Mouse (Mus musculus) ES-Bruce4 (cell line): ENCODE results near the gene Ascl5. TPM values are rescaled to one million over a fixed set of nuclear protein-coding genes. Genes with fewer than 3 reads are reported as not detected.

Experiments used
- H3K27ac ChIP-seq: 2 replicates; pipeline ENCODE4 v1.5.1; 2012; ENCODE audit warnings: low read length, inconsistent platforms; ENCODE audit not compliant: insufficient read depth
- H3K27me3 ChIP-seq: 2 replicates; pipeline ENCODE4 v1.6.1; 2012; ENCODE audit warnings: mild to moderate bottlenecking, low read length, inconsistent platforms; ENCODE audit not compliant: control insufficient read depth, poor library complexity, insufficient read depth, severe bottlenecking
- H3K36me3 ChIP-seq: 2 replicates; pipeline ENCODE4 v1.6.1; 2012; ENCODE audit warnings: inconsistent platforms, mild to moderate bottlenecking, low read length, moderate library complexity; ENCODE audit not compliant: control insufficient read depth, poor library complexity, insufficient read depth, severe bottlenecking
- H3K4me1 ChIP-seq: one replicate; pipeline ENCODE4 v1.8.1; 2011; ENCODE audit warnings: low read length; ENCODE audit not compliant: control insufficient read depth, insufficient read depth
- H3K4me3 ChIP-seq: 2 replicates; pipeline ENCODE4 v1.5.1; 2011; ENCODE audit warnings: low read depth, mild to moderate bottlenecking, low read length
- H3K9ac ChIP-seq: 2 replicates; pipeline ENCODE4 v1.6.1; 2012; ENCODE audit warnings: low read depth, mild to moderate bottlenecking, inconsistent platforms; ENCODE audit not compliant: poor library complexity, severe bottlenecking
- H3K9me3 ChIP-seq: replicated peaks from 2 replicates; pipeline ENCODE4 v1.6.1; 2012; ENCODE audit warnings: mild to moderate bottlenecking, low read length, inconsistent platforms; ENCODE audit not compliant: control insufficient read depth, poor library complexity, insufficient read depth, severe bottlenecking
- CTCF ChIP-seq: IDR thresholded peaks from one replicate; pipeline ENCODE4 v1.8.1; 2011; ENCODE audit warnings: low read depth, low read length
- EP300 ChIP-seq: IDR thresholded peaks from 2 replicates; pipeline ENCODE4 v1.6.1; 2011; ENCODE audit warnings: low read depth, low read length; ENCODE audit not compliant: insufficient read depth
- POLR2A ChIP-seq: IDR thresholded peaks from one replicate; pipeline ENCODE4 v1.8.1; 2011; ENCODE audit warnings: low read length; ENCODE audit not compliant: insufficient read depth
- polyA plus RNA-seq: library from polyadenylated mRNA; stranded (reverse); fragments of >200 nt; gene quantifications from 2 replicates; pipeline ENCODE4 v1.2.4, GENCODE M21; 2011; ENCODE audit warnings: low read depth; ENCODE audit not compliant: missing spikeins, insufficient read depth, insufficient read length

The Ascl5 gene
- polyA plus RNA-seq, 1 experiment: not detected

- no peak overlapping the region for H3K4me3 ChIP-seq
- no peaks in the 10 kb centered on the region for H3K36me3 ChIP-seq
- TF ChIP-seq CTCF (no peak), POLR2A (no peak), EP300 (no peak)
Measured at GRCm38 (mm10) chr1:136010247-136010646, 40.4 kb upstream of the Ascl5 start.

GRCm38 (mm10) chr1:136013513-136013912 is 37.1 kb upstream of the Ascl5 start:
- no peaks in the 10 kb centered on the region for H3K4me1 ChIP-seq
- no peak overlapping the region for H3K4me3 ChIP-seq
- no peaks in the 10 kb centered on the region for H3K27me3 ChIP-seq
- no peaks in the 10 kb centered on the region for H3K9me3 ChIP-seq
- no peak overlapping the region for H3K9ac ChIP-seq
- no peaks in the 10 kb centered on the region for H3K36me3 ChIP-seq
- no peak overlapping the region for H3K27ac ChIP-seq
- no peak for TF ChIP-seq POLR2A
- TF ChIP-seq EP300: no peak
- no peak for TF ChIP-seq CTCF

More at GRCm38 (mm10) chr1:136010247-136010646, 40.4 kb upstream of the Ascl5 start:
- Histone ChIP-seq H3K4me1 (no peaks in the 10 kb centered on the region), H3K27me3 (no peaks in the 10 kb centered on the region), H3K9me3 (no peaks in the 10 kb centered on the region), H3K9ac (no peak overlapping the region), H3K27ac (no peak overlapping the region)

GRCm38 (mm10) chr1:136014796-136015502 is 35.7 kb upstream of the Ascl5 start:
- Histone ChIP-seq H3K27me3 (no peaks in the 10 kb centered on the region), H3K9ac (no peak overlapping the region), H3K27ac (no peak overlapping the region), H3K9me3 (no peaks in the 10 kb centered on the region), H3K36me3 (no peaks in the 10 kb centered on the region), H3K4me1 (no peaks in the 10 kb centered on the region), H3K4me3 (no peak overlapping the region)
- no peak for TF ChIP-seq CTCF
- TF ChIP-seq POLR2A: no peak
- TF ChIP-seq EP300: no peak

GRCm38 (mm10) chr1:136017307-136017706 is 33.3 kb upstream of the Ascl5 start:
- no peak for TF ChIP-seq EP300
- no peak for TF ChIP-seq CTCF
- TF ChIP-seq POLR2A: no peak
- Histone ChIP-seq H3K9ac (no peak overlapping the region), H3K27me3 (no peaks in the 10 kb centered on the region), H3K4me3 (no peak overlapping the region), H3K27ac (no peak overlapping the region), H3K36me3 (no peaks in the 10 kb centered on the region), H3K4me1 (no peaks in the 10 kb centered on the region), H3K9me3 (no peaks in the 10 kb centered on the region)

- Histone ChIP-seq H3K27me3 (no peaks in the 10 kb centered on the region), H3K9ac (peak overlapping the region; percentile 80), H3K9me3 (no peaks in the 10 kb centered on the region), H3K27ac (no peak overlapping the region), H3K36me3 (no peaks in the 10 kb centered on the region), H3K4me3 (peak overlapping the region; percentile 98), H3K4me1 (no peaks in the 10 kb centered on the region)
- TF ChIP-seq POLR2A (no peak), CTCF (no peak), EP300 (no peak)
Measured at GRCm38 (mm10) chr1:136017907-136018313, 32.7 kb upstream of the Ascl5 start.

- peak overlapping the region; percentile 98 for H3K4me3 ChIP-seq
- H3K9ac ChIP-seq: peak overlapping the region; percentile 80
- no peaks in the 10 kb centered on the region for H3K4me1 ChIP-seq
- no peak overlapping the region for H3K27ac ChIP-seq
- H3K27me3 ChIP-seq: no peaks in the 10 kb centered on the region
- TF ChIP-seq POLR2A (no peak), CTCF (no peak), EP300 (no peak)
- no peaks in the 10 kb centered on the region for H3K36me3 ChIP-seq
- H3K9me3 ChIP-seq: no peaks in the 10 kb centered on the region
Measured at GRCm38 (mm10) chr1:136018390-136019189, 32.0 kb upstream of the Ascl5 start.
